In the genomic region with DNA sequence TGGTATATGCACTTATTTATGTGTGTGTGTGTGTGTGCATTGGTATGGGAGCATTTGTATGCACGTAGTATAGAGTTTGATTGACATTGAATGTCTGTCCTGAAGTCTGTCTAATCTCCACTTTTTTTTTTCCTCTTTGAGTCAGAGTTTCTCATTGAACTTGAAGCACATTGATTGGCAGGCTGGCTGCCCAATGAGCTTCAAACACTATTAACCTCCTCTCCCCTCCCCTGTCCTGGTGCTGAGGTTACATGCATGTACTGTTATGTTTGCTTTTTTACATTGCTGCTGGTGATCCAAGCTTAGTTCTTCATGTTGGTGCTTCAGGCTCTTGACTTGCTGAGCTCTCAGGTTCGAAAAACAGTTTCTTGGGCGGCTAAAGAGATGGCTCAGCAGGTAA, we compare ENCODE assay signal across 22 mouse cellular contexts.
"Had no signal": no experiment of that assay in that cellular context is flagged by ENCODE, and none has a peak within 500 bp of the region (broad histone marks: within the 10 kb centered on the region; RNA-seq: fewer than 3 reads in every experiment).

No protein-coding gene starts in this region.

- H3K4me1 ChIP-seq: megakaryocyte, embryonic 14.5 days; midbrain, embryonic 10.5 days; midbrain, embryonic 13.5 days had no signal

- H3K4me3 ChIP-seq: kidney, embryonic 15.5 days; left cerebral cortex, adult 2 months; megakaryocyte, embryonic 14.5 days; midbrain, embryonic 10.5 days; midbrain, embryonic 13.5 days; myocyte; neural tube, embryonic 13.5 days; stomach, embryonic 15.5 days had no signal

- ATAC-seq: liver, postnatal 0 days; lung, postnatal 0 days; midbrain, embryonic 13.5 days; midbrain, embryonic 16.5 days had no signal

- H3K27me3 ChIP-seq: kidney, embryonic 15.5 days; midbrain, embryonic 13.5 days; neural tube, embryonic 13.5 days; stomach, embryonic 15.5 days had no signal

- H3K9ac ChIP-seq: kidney, embryonic 15.5 days; liver, embryonic 14.5 days; liver, postnatal 0 days; lung, embryonic 14.5 days; midbrain, embryonic 13.5 days; neural tube, embryonic 13.5 days; stomach, embryonic 15.5 days had no signal

- DNase-seq: kidney, adult 8-10 months; kidney, postnatal 10 days; kidney, postnatal 36 days; layer of hippocampus, postnatal 36 days; liver, postnatal 0 days; lung, embryonic 14.5 days; lung, postnatal 36 days; right cerebral cortex, adult 18-20 months; right cerebral cortex, postnatal 14 days; right cerebral cortex, postnatal 4 days; thymus, adult 18-20 months had no signal

- H3K27ac ChIP-seq: kidney, embryonic 15.5 days; left cerebral cortex, adult 2 months; liver, embryonic 14.5 days; midbrain, embryonic 10.5 days; midbrain, embryonic 13.5 days; neural tube, embryonic 13.5 days; stomach, embryonic 15.5 days had no signal

- H3K9me3 ChIP-seq: kidney, embryonic 15.5 days; megakaryocyte, embryonic 14.5 days; midbrain, embryonic 10.5 days; midbrain, embryonic 13.5 days; neural tube, embryonic 13.5 days; stomach, embryonic 15.5 days had no signal

- H3K36me3 ChIP-seq: kidney, embryonic 15.5 days; midbrain, embryonic 10.5 days; midbrain, embryonic 13.5 days; neural tube, embryonic 13.5 days; stomach, embryonic 15.5 days had no signal

- H3K4me2 ChIP-seq: kidney, embryonic 15.5 days; lung, embryonic 14.5 days; midbrain, embryonic 13.5 days; neural tube, embryonic 13.5 days; stomach, embryonic 15.5 days had no signal
